Mouse (Mus musculus): ENCODE results near the gene Limk1.

The Limk1 gene

GRCm38 (mm10) chr5:134630835-134631234 lies 57.6 kb downstream of the Limk1 start:
- DNase-seq (ENCODE audit: low spot score): no peak

GRCm38 (mm10) chr5:134629508-134629907 lies 58.9 kb downstream of the Limk1 start:
- DNase-seq (ENCODE audit: low spot score): no peak

- DNase-seq (ENCODE audit: low spot score): no peak
Observed at GRCm38 (mm10) chr5:134622069-134622468, 66.3 kb downstream of the Limk1 start.

GRCm38 (mm10) chr5:134621099-134621640 lies 67.2 kb downstream of the Limk1 start:
- DNase-seq (ENCODE audit: low spot score): no peak

- no peak for DNase-seq (ENCODE audit: low spot score)
Observed at GRCm38 (mm10) chr5:134620457-134620856, 67.9 kb downstream of the Limk1 start.

GRCm38 (mm10) chr5:134617071-134617470 lies 71.3 kb downstream of the Limk1 start:
- DNase-seq (ENCODE audit: low spot score): no peak

GRCm38 (mm10) chr5:134615780-134616179 lies 72.6 kb downstream of the Limk1 start:
- DNase-seq (ENCODE audit: low spot score): no peak

GRCm38 (mm10) chr5:134615380-134615779 lies 73.0 kb downstream of the Limk1 start:
- DNase-seq (ENCODE audit: low spot score): no peak

GRCm38 (mm10) chr5:134614802-134615201 lies 73.6 kb downstream of the Limk1 start, which contains the start of gene Lat2:
Gene Lat2, minus strand, starts transcription at chr5:134615025.
- DNase-seq (ENCODE audit: low spot score): no peak

GRCm38 (mm10) chr5:134614296-134614695 lies 74.1 kb downstream of the Limk1 start:
- DNase-seq (ENCODE audit: low spot score): no peak

GRCm38 (mm10) chr5:134613727-134614126 lies 74.7 kb downstream of the Limk1 start:
- DNase-seq (ENCODE audit: low spot score): no peak

GRCm38 (mm10) chr5:134611810-134612521 lies 76.4 kb downstream of the Limk1 start:
- DNase-seq (ENCODE audit: low spot score): no peak

GRCm38 (mm10) chr5:134609916-134610643 lies 78.3 kb downstream of the Limk1 start:
- DNase-seq (ENCODE audit: low spot score): no peak

GRCm38 (mm10) chr5:134607121-134607520 lies 81.3 kb downstream of the Limk1 start:
- no peak for DNase-seq (ENCODE audit: low spot score)

- DNase-seq (ENCODE audit: low spot score): no peak
Observed at GRCm38 (mm10) chr5:134606314-134606713, 82.1 kb downstream of the Limk1 start.
